Mouse (Mus musculus) liver, adult 2 months (tissue): ENCODE data around the gene Olfr68.

Experiments used
- CTCF ChIP-seq: fragments of 200-500 bp; IDR thresholded peaks from 2 replicates; pipeline ENCODE4 v1.5.1; 2011; ENCODE audit warnings: low read depth, low read length, control low read depth
- POLR2A ChIP-seq: fragments of 200-500 bp; IDR thresholded peaks from 2 replicates; pipeline ENCODE4 v1.6.1; 2011; ENCODE audit warnings: low read length, control low read depth; ENCODE audit not compliant: insufficient read depth; ENCODE audit errors: extremely low read depth

DNA sequence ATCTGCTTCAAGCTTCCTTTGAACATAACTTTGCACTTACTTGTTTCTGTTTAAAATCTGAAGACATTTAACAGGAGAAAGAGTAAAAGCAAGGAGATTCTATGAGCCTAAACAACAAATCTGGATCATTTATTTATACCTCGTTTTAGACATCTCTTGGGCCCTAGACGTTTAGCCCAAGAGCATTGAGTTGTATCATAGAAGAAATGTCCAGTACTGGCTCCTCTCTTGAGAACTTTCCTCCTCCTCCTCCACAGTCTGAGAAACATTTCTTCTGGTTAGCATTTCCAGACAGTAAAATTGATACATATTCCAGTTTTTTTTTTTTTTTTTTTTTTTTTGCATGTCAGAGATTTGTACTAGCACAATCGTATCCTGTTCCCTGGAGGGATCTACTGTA, 12.2 kb upstream of the Olfr68 start, which contains the start of gene Olfr67:
- TF ChIP-seq POLR2A = no peak
- TF ChIP-seq CTCF = no peak
